Mouse (Mus musculus) kidney, adult 9 months (tissue): Measurements from ENCODE around the gene Cutc.
A peak's percentile ranks its signal among the peaks of the same experiment; 100 is the strongest.

Experiments
- DNase-seq: peaks from one replicate; pipeline ENCODE4 v3.0.0; 2022

Cutc gene

GRCm38 (mm10) chr19:43754237-43754636, 1.4 kb downstream of the Cutc start:
- no peak for DNase-seq

DNA sequence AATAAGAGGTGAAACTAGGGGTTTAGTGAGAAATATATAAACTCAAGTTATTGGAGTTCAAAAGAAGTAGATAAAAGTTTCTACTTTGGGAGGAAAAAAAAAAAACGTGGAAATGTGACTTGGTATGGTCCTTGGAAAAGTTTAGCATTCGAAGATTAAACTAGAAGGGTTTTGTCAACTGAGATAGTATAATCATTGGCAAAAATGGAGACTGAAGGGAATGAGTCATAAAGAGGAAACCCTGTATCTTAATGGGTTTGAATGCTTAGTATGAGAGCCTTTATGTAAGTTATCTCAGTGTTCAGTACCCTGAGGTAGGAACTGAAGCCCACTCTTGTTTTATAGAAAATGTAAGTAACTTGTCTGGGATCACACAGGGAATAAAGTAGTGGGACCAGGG, 2.1 kb downstream of the Cutc start:
- no peak for DNase-seq

GRCm38 (mm10) chr19:43760504-43760903, 7.7 kb downstream of the Cutc start:
- peak; percentile 81 for DNase-seq

- DNase-seq: no peak
Observed at GRCm38 (mm10) chr19:43761543-43762256, 8.9 kb downstream of the Cutc start.

DNA sequence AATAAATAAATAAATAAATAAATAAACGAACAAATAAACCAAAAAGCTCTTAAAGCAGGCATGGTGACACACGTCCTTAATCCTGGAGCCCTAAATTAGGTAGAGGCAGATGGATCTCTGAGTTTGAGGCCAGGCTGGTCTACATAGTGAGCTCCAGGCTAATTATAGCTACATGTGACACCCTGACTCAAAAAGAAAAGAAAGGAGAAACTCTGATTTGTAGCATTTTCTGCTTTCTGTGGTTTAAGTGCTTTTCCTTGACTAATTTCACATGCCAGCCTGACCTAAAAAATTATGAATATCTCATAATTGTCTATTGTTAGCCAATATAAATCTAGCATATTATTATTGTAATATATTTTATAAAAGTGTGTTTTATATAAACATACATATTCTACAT, 9.6 kb downstream of the Cutc start:
- no peak for DNase-seq

GRCm38 (mm10) chr19:43766451-43766850, 13.7 kb downstream of the Cutc start:
- DNase-seq: no peak

DNA sequence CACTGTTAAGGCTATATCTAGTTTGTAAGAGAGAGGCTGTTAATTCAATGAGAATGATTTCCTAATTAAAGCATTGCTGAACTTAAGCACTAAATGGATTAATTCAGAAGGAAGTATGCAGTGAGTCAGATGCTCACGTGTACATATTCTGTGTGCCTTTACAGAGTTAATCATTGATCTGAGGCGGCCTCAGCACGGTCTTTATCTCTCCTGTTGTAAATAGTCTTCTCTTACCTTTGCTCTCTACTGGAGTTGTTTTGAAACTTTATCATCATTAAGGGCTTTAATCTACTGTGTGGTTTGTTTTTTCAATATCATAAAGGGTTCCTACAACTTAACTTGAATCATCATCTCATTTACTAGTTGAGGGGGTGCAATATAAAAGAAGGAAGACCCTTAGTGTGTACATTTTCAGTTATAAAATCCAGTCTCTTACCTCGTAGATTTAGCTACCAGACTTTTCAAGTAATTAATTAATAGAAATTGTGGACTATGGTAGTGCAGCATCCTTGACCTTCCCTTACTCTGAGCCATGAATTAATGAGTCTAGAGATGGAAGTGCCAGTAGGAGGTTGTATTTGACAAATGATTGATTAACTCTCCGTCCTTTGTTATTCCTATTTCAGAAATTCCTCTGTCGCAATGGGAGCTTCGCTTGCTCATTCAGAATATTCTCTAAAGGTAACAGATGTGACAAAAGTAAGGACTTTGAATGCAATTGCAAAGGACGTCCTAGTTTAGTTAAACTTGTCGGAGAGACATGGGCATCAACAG, 14.9 kb downstream of the Cutc start:
- peak; percentile 85 for DNase-seq

DNA sequence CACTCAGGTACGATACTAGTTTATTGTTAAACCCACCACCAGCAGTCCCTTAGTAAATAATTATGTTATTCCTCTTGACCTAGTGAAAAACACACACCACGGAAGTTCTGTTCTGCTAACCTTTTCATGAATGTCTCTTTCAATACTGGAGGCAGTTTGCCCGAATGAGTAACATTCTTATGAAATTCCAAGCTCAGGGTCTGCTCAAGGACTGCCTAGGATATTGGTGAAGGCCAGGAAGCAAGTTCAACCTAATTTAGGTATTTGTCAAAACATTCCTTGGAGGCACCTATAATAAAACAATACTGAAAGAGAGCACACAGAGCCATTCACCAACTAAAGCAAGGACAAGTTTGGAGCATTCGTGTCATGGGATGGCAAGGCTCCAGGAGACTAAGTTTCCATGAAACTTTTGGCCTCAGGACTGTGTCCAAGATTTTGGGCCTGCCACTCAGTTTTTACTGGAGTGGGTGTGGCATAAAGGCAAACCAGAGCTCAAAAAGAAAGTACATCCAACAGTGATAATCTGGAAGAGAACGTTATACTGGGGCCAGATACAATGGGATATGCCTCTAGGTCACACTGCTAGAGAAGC, 16.7 kb downstream of the Cutc start:
- DNase-seq: peak; percentile 77

- no peak for DNase-seq
Observed at GRCm38 (mm10) chr19:43770584-43770983, 17.8 kb downstream of the Cutc start.

GRCm38 (mm10) chr19:43771499-43771969, 18.7 kb downstream of the Cutc start:
- no peak for DNase-seq

DNA sequence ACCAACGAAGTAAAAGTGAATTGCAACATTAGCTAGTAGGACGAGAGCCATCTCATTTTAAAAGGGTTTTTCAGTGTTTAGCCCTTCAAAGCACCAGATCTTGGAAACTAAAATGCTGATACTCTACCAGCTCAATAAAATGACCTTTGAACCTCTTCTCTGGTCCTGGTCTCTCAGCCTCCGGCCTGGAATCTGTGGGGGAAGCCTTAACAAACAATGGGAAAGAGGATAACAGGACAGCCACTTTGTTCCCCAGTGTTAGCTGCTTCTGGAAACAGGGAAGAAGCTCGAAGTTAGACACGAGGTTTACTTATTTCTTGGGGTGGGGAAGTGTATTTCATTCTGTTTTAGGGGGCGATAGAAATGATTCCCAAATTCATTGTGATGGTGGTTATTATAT, 19.5 kb downstream of the Cutc start:
- DNase-seq: peak; percentile 66

GRCm38 (mm10) chr19:43775433-43775832, 22.6 kb downstream of the Cutc start:
- peak; percentile 70 for DNase-seq

GRCm38 (mm10) chr19:43776561-43776960, 23.8 kb downstream of the Cutc start:
- DNase-seq: peak; percentile 47

DNA sequence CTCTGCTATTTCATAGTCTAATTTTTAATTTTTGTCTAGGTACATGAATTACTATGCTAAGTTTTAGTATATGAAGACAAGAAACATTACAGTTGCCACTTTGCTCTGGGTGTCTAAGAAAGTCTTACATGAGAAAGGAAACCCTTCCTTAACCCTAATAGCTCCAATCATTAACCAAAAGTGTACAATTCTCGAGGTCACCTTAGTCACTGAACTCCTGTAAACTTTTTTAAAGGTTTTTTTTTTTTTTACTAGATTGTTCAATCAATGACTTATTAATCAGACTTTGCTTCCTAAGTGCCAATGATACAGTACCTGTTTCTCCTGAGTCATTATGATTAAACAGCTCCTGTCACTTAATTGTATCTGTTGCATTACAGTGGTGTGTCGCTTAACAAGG, 24.5 kb downstream of the Cutc start:
- DNase-seq: peak; percentile 76

GRCm38 (mm10) chr19:43780391-43780790, 27.6 kb downstream of the Cutc start:
- DNase-seq: no peak

- peak; percentile 92 for DNase-seq
Observed at GRCm38 (mm10) chr19:43781980-43782379, 29.2 kb downstream of the Cutc start, which contains the start of gene Abcc2. Gene Abcc2 (plus strand): TSS chr19:43782192.

DNA sequence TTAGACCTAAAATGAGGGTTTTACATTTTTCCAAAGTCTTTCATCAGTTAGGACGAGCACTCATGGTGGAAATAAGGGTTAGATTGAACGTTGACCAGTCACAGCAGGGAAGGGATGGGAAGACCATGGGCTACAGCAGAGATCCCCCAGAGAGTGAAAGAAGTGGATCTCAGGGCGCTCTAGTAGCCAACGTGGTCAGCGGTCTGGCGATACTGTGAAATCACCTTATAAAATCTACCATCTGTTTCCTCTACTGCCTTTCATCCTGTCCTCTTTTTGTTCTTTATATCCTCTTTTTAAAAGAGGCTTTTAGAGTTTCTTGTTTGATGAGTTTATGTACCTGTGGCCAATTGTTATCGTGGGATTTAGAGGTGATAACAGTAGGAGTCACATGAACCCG, 32.0 kb downstream of the Cutc start:
- no peak for DNase-seq

DNA sequence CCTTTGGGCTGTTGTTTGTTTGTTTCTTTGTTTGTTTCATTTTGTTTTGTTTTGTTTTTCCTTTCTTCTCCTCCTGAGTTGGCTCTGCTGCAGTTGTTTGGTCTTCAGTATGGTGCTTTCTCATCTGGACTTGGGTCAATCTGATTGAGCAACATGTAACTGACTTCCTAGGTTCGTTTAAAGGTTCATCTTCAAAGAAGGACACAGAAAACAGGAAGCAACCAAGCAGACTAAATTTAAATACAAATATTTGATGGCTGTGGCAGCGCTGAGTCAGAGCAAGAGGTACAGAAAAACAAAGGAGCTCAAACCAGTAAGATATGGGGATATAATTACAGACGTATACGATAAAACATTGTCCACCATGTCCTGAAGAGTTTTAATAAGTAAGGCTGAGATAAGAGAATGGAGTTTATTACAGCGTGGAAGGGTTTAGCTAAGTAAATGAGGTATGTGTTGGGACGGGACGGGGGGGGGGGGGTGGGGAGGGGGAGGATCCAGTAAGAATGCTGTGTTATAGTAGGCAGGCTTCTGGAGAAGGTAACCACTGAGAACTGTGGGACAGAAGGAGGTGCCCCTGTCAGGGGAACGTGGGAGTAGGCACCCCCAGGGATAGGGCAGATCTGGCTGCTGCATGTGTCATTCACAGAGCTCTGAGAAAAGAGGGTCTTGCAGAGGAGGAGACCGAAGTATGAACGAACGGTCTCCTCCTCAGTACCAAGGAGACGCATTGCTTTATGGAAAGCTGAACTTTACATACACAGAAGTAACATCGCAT, 33.6 kb downstream of the Cutc start:
- no peak for DNase-seq

DNA sequence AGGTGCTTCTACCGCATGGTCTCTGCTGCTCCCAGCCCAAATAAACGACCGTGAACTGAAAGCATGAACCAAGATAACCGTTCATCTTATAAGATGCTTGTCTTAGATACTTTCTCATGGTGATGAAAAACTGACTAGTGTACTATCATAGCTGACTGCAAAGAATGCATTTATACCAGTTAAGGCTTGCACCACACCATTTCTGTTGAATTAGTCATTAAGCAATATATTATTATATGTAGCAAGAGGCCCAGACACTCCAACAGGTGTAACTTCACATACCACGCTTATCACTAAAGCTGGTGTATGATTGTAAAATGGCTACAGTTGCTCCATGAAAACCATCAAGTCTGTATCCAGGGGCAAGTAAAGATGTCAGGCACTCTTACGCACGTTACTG, 37.0 kb downstream of the Cutc start:
- no peak for DNase-seq

GRCm38 (mm10) chr19:43792537-43792936, 39.7 kb downstream of the Cutc start:
- DNase-seq: no peak

- DNase-seq: no peak
Observed at GRCm38 (mm10) chr19:43793951-43794350, 41.2 kb downstream of the Cutc start.

GRCm38 (mm10) chr19:43795511-43795910, 42.7 kb downstream of the Cutc start:
- no peak for DNase-seq

GRCm38 (mm10) chr19:43797216-43797615, 44.4 kb downstream of the Cutc start:
- DNase-seq: no peak
